Mouse (Mus musculus): Measurements from ENCODE around the gene Clptm1. TPM values are rescaled to one million over a fixed set of nuclear protein-coding genes. Genes with fewer than 3 reads are reported as not detected.
A peak's percentile ranks its signal among the peaks of the same experiment; 100 is the strongest.

Gene Clptm1
- polyA plus RNA-seq, 1 experiment from 2014 or later, result 96.0 TPM

DNA sequence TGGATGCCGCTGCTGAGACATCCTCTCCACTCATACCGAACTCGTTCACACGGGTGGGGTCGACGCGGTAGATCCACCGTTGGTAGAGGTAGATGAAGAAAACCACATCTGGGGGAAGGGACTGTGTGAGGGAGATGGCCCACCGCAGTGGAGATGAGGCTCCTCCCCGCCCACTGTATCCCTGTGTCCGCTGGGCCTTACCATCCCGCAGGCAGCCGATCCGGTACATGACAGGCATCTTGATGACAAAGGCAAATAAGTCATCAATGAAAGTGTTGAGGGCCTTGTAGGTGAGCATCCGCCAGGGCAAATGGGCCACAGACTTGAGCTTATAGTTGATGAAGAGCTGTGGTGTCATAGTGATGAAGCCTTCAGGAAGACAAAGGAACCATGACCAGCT, 31.0 kb downstream of the Clptm1 start:
- Histone ChIP-seq H3K9me3 (ENCODE audit: low read depth, low read length) (no peaks in the 10 kb centered on the region), H3K9ac (no peak overlapping the region), H3K4me2 (no peak overlapping the region), H3K36me3 (ENCODE audit: insufficient read depth) (peaks cover 71% of the 10 kb centered on the region), H3K4me1 (ENCODE audit: insufficient read depth) (no peaks in the 10 kb centered on the region), H3K4me3 (ENCODE audit: low read depth, low read length) (no peak overlapping the region), H3K27me3 (ENCODE audit: insufficient read depth, low read length) (no peaks in the 10 kb centered on the region), H3K27ac (ENCODE audit: low read depth) (no peak overlapping the region)
- TF ChIP-seq CTCF (IDR thresholded peaks at IDR 0.05; ENCODE audit: low read depth), result no peak
- WGBS, result 92% methylated on average over 15 of the region's 15 CpGs
- no peak for DNase-seq
- no peak for ATAC-seq (ENCODE audit: insufficient read depth)

DNA sequence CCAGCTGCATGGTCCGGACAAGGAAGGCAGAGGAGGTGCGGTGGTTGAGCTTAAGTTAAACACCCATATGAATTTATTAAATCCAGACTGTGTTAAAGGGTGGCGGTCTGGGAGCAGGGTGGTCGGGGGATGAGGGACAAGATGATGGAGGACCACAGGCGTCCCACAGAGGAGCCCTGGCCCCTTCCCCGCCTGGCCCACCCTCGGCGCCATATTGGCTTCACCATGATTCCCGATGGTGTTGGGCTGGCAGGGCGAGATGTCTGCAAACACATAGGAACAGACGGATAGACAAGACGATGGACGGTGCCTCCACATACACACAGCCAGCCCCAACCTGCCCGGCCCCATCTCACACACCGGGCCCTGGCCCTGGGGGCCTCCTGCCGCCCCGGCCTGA, 31.6 kb downstream of the Clptm1 start:
- no peak for DNase-seq
- Histone ChIP-seq H3K27ac (ENCODE audit: low read depth) (no peak overlapping the region), H3K9ac (no peak overlapping the region), H3K4me3 (ENCODE audit: low read depth, low read length) (no peak overlapping the region), H3K4me1 (ENCODE audit: insufficient read depth) (no peaks in the 10 kb centered on the region), H3K27me3 (ENCODE audit: insufficient read depth, low read length) (no peaks in the 10 kb centered on the region), H3K4me2 (no peak overlapping the region), H3K36me3 (ENCODE audit: insufficient read depth) (peaks cover 64% of the 10 kb centered on the region), H3K9me3 (ENCODE audit: low read depth, low read length) (no peaks in the 10 kb centered on the region)
- TF ChIP-seq CTCF (IDR thresholded peaks at IDR 0.05; ENCODE audit: low read depth), result no peak
- ATAC-seq (ENCODE audit: insufficient read depth), result no peak
- WGBS, result 80% methylated on average over 17 of the region's 17 CpGs

DNA sequence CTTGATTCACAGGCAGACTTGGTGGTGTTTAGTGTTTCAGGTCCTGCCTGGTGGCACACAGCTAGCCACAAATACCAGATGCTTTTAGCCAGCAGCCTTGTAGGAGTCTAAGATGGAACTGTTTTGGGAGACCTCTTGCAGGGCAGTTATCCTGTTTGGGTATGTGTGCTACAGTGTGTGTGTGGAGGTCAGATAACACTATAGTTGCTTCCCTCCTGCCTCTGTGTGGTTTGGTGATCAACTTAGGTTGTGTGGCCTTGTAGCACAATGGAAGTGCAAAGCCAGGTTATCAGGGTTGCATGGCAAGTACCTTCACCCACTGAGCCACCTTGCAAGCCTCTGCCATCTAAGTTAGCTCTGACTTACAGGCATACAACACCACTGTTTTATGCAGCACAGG, 32.1 kb downstream of the Clptm1 start:
- H3K9me3 ChIP-seq (ENCODE audit: low read depth, low read length), result no peaks in the 10 kb centered on the region
- H3K4me2 ChIP-seq, result no peak overlapping the region
- peaks cover 59% of the 10 kb centered on the region for H3K36me3 ChIP-seq (ENCODE audit: insufficient read depth)
- H3K27ac ChIP-seq (ENCODE audit: low read depth), result no peak overlapping the region
- no peak for DNase-seq
- TF ChIP-seq CTCF (IDR thresholded peaks at IDR 0.05; ENCODE audit: low read depth), result no peak
- no peak overlapping the region for H3K9ac ChIP-seq
- no peak for ATAC-seq (ENCODE audit: insufficient read depth)
- H3K27me3 ChIP-seq (ENCODE audit: insufficient read depth, low read length), result no peaks in the 10 kb centered on the region
- no peaks in the 10 kb centered on the region for H3K4me1 ChIP-seq (ENCODE audit: insufficient read depth)
- H3K4me3 ChIP-seq (ENCODE audit: low read depth, low read length), result no peak overlapping the region

DNA sequence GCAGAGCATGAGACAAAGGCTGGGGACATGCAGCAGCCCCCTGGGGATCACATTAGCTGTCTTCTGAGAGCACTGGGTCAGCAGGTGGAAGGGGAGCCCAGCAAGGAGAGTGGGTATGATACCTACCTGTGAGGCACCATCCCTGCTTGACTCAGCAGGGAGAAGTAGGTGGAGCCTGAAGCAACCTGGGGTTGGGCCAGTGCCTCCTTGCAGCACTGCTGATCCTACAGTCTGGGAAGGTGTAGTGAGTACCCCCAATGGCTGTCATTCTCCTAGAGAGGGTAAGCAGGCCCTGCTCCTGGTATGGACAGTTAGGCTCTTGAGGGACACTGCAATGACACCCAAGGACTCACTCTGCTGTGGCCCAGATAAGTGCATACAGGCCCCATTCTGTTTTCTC, 32.6 kb downstream of the Clptm1 start:
- no peak overlapping the region for H3K4me2 ChIP-seq
- H3K4me3 ChIP-seq (ENCODE audit: low read depth, low read length), result no peak overlapping the region
- DNase-seq (no peak), ATAC-seq (ENCODE audit: insufficient read depth) (no peak)
- H3K9ac ChIP-seq, result no peak overlapping the region
- H3K27me3 ChIP-seq (ENCODE audit: insufficient read depth, low read length), result no peaks in the 10 kb centered on the region
- H3K9me3 ChIP-seq (ENCODE audit: low read depth, low read length), result no peaks in the 10 kb centered on the region
- no peaks in the 10 kb centered on the region for H3K4me1 ChIP-seq (ENCODE audit: insufficient read depth)
- peaks cover 55% of the 10 kb centered on the region for H3K36me3 ChIP-seq (ENCODE audit: insufficient read depth)
- TF ChIP-seq CTCF (IDR thresholded peaks at IDR 0.05; ENCODE audit: low read depth), result no peak
- no peak overlapping the region for H3K27ac ChIP-seq (ENCODE audit: low read depth)

DNA sequence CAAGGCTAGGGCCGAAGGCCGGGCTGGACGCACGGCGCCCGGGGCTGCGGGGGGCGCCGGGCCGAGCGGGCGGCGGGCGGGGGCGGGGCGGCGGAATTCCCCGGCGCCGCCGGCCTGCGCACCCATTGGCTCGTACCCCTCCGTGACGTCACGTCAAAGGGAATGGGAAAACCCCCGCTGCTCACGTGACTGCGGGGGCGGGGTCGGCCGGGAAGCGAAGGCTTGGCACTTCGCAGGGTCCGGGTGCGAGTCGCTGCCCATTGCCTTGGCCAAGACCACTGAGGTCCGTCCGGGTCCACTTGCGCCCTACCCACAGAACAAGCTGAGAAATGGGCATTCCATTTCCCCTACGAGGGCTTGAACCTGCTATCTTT, 35.5 kb downstream of the Clptm1 start, which contains the start of gene Relb:
Relb (minus strand) TSS at position 78 of the 374 bp plus-strand sequence.
- under 1% methylated on average over 41 of the region's 41 CpGs for WGBS
- Histone ChIP-seq H3K4me2 (peak within 1 kb of the TSS; percentile 96), H3K27me3 (ENCODE audit: insufficient read depth, low read length) (no peaks in the 10 kb centered on the region), H3K4me1 (ENCODE audit: insufficient read depth) (no peaks in the 10 kb centered on the region), H3K27ac (ENCODE audit: low read depth) (peak within 1 kb of the TSS; percentile 92), H3K36me3 (ENCODE audit: insufficient read depth) (peaks cover 25% of the 10 kb centered on the region), H3K4me3 (ENCODE audit: low read depth, low read length) (peak within 1 kb of the TSS; percentile 72), H3K9ac (peak within 1 kb of the TSS; percentile 54), H3K9me3 (ENCODE audit: low read depth, low read length) (no peaks in the 10 kb centered on the region)
- ATAC-seq (ENCODE audit: insufficient read depth) (peak; percentile 73; the same call in 1 of the 2 replicates), DNase-seq (peak; percentile 96)
- TF ChIP-seq CTCF (IDR thresholded peaks at IDR 0.05; ENCODE audit: low read depth), result no peak

DNA sequence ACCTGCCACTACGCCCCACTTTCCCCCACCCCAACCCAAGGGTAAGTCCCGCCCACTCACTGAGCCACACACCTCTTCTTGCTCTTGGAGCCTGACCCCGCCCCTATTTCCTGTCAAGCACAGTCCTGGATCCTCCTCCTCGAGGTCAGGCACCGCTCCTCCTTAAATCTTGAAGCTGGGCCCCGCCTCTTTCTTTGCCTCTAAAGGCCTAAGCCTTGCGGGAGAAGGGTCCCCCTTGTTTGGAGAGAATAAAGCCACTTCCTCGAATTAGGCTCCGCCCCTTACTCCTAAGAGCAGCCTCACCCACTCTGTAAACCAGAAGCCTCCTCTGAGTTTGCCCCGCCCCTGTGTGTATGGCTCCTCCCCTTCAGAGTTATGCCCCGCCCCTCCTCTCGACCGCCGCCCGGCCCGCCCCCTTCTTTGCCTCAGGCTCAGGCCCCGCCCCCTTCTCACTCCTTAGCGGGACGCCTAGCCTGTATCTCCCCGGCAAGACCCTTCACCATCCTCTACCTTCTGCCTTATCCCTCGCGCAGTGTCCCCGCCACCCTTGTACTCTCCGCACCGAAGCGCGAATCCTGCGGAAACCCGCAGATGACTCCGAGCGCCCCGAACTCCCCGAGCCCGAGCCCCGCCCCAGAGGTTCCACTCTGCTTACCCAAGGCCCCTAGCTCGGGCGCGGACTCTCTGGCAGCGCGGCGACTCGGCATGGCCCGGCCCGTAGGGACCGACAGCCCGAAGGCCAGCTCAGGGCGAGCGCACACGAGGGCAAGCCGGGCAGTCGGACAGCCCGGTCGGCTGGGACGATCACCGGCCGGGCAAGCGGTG, 36.1 kb downstream of the Clptm1 start:
- WGBS, result under 1% methylated on average over 57 of the region's 57 CpGs
- Histone ChIP-seq H3K9ac (peak overlapping the region; percentile 54), H3K4me2 (peak overlapping the region; percentile 96), H3K4me1 (ENCODE audit: insufficient read depth) (no peaks in the 10 kb centered on the region), H3K27ac (ENCODE audit: low read depth) (peak overlapping the region; percentile 92), H3K27me3 (ENCODE audit: insufficient read depth, low read length) (no peaks in the 10 kb centered on the region), H3K4me3 (ENCODE audit: low read depth, low read length) (peak overlapping the region; percentile 72), H3K9me3 (ENCODE audit: low read depth, low read length) (no peaks in the 10 kb centered on the region), H3K36me3 (ENCODE audit: insufficient read depth) (peaks cover 19% of the 10 kb centered on the region)
- DNase-seq (peak; percentile 96), ATAC-seq (ENCODE audit: insufficient read depth) (peak; percentile 88)
- TF ChIP-seq CTCF (IDR thresholded peaks at IDR 0.05; ENCODE audit: low read depth), result no peak

DNA sequence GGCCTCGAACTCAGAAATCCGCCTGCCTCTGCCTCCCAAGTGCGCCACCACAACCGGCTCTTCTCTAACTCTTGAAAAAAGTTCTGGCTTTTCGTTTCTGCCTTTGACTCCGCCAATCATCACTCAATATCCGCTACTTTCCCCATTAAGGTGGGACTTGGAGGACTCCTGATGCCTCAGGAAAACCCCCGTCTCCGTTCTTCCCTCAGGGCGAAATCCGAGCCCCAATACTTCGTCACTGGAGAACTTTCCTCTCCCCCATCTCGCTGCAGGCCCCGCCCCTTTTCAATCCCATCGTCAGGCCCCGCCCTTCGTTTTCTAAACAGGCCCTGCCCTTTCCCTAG, 36.7 kb downstream of the Clptm1 start:
- ATAC-seq (ENCODE audit: insufficient read depth), result no peak

More for the DNA sequence above, 36.7 kb downstream of the Clptm1 start:
- Histone ChIP-seq H3K27me3 (ENCODE audit: insufficient read depth, low read length) (no peaks in the 10 kb centered on the region), H3K36me3 (ENCODE audit: insufficient read depth) (peaks cover 14% of the 10 kb centered on the region), H3K27ac (ENCODE audit: low read depth) (peak overlapping the region; percentile 92), H3K9ac (no peak overlapping the region), H3K4me2 (peak overlapping the region; percentile 96), H3K4me3 (ENCODE audit: low read depth, low read length) (peak overlapping the region; percentile 72), H3K9me3 (ENCODE audit: low read depth, low read length) (no peaks in the 10 kb centered on the region), H3K4me1 (ENCODE audit: insufficient read depth) (no peaks in the 10 kb centered on the region)
- 16% methylated on average over 17 of the region's 17 CpGs for WGBS
- DNase-seq, result no peak
- TF ChIP-seq CTCF (IDR thresholded peaks at IDR 0.05; ENCODE audit: low read depth), result no peak

Measured in lung, embryonic 14.5 days (tissue).